Mouse (Mus musculus) forebrain, embryonic 11.5 days (tissue): Measurements from ENCODE around the gene Lpp. TPM values are rescaled to one million over a fixed set of nuclear protein-coding genes. Genes with fewer than 3 reads are reported as not detected.

Experiments
- ATAC-seq: fragments of 200-750 bp; cut with Nextera tagmentation; replicated peaks from 2 replicates; pipeline ENCODE4 v1.8.0; 2017; ENCODE audit warnings: moderate TSS enrichment; ENCODE audit not compliant: low FRiP score
- DNase-seq: peaks from one replicate; pipeline ENCODE4 v3.0.0-alpha.2; 2017; ENCODE audit warnings: low spot score
- H3K27ac ChIP-seq: fragments of 300-500 bp; sonication (generic); 2 replicates; pipeline ENCODE4 v1.5.1; 2014; ENCODE audit warnings: low read depth, low read length
- H3K27me3 ChIP-seq: fragments of 300-500 bp; sonication (generic); 2 replicates; pipeline ENCODE4 v1.6.1; 2014; ENCODE audit warnings: mild to moderate bottlenecking, low read length, mixed read lengths; ENCODE audit not compliant: control insufficient read depth, insufficient read depth
- H3K36me3 ChIP-seq: fragments of 300-500 bp; sonication (generic); 2 replicates; pipeline ENCODE4 v1.6.1; 2014; ENCODE audit warnings: mild to moderate bottlenecking, low read length, moderate library complexity, mixed read lengths; ENCODE audit not compliant: control insufficient read depth, insufficient read depth
- H3K4me1 ChIP-seq: fragments of 300-500 bp; sonication (generic); replicated peaks from 2 replicates; pipeline ENCODE4 v1.6.1; 2014; ENCODE audit warnings: low read length, mixed read lengths; ENCODE audit not compliant: control insufficient read depth, insufficient read depth
- H3K4me2 ChIP-seq: fragments of 300-500 bp; sonication (generic); 2 replicates; pipeline ENCODE4 v1.6.1; 2014; ENCODE audit warnings: low read depth, mild to moderate bottlenecking, low read length, moderate library complexity, mixed read lengths; ENCODE audit not compliant: severe bottlenecking
- H3K4me3 ChIP-seq: fragments of 300-500 bp; sonication (generic); 2 replicates; pipeline ENCODE4 v1.5.1; 2014; ENCODE audit warnings: low read depth, low read length
- H3K9ac ChIP-seq: fragments of 300-500 bp; sonication (generic); 2 replicates; pipeline ENCODE4 v1.6.1; 2014; ENCODE audit warnings: low read length
- H3K9me3 ChIP-seq: fragments of 300-500 bp; sonication (generic); 2 replicates; pipeline ENCODE4 v1.6.1; 2016; ENCODE audit warnings: low read length, mixed read lengths; ENCODE audit not compliant: control insufficient read depth
- WGBS: fragments of 180-500 bp; shearing (Covaris S2); extraction: QIAGEN DNeasy Blood & Tissue Kit; methylation state at CpG from one replicate; pipeline ENCODE4 v1.1.7; 2014; 5-methylcytosine and 5-hydroxymethylcytosine counted together
- polyA plus RNA-seq: library from polyadenylated mRNA; unstranded; fragments of >200 nt; fragmentation: Nextera tagmentation; extraction: Ambion mirVana; gene quantifications from 2 replicates; pipeline ENCODE4 v1.2.1, GENCODE M21; 2014

Gene Lpp
- polyA plus RNA-seq, 1 experiment from 2014 or later: 22.1 TPM

DNA sequence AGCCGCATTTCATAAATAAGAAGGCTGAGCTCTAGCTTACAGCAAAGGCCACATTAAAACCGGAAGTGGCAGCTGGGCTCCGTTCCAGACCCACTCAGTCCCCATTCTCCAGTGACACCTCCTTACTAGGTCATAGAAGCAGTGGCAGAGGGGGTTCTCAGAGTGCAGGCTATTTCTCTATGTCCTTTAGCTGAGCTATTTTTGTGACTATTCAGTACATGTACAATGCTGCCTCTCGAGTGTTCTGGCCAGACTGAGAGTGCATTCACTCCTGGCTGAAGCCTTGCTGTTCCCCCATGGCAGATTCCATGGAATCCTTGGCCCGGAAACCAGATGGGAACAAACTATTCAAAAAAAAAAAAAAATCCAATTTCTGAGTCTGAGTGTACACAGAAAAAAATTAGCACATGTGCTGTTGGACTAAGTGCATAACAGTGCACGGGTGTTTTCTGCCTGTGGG lies 94.5 kb downstream of the Lpp start:
- ATAC-seq: no peak

DNA sequence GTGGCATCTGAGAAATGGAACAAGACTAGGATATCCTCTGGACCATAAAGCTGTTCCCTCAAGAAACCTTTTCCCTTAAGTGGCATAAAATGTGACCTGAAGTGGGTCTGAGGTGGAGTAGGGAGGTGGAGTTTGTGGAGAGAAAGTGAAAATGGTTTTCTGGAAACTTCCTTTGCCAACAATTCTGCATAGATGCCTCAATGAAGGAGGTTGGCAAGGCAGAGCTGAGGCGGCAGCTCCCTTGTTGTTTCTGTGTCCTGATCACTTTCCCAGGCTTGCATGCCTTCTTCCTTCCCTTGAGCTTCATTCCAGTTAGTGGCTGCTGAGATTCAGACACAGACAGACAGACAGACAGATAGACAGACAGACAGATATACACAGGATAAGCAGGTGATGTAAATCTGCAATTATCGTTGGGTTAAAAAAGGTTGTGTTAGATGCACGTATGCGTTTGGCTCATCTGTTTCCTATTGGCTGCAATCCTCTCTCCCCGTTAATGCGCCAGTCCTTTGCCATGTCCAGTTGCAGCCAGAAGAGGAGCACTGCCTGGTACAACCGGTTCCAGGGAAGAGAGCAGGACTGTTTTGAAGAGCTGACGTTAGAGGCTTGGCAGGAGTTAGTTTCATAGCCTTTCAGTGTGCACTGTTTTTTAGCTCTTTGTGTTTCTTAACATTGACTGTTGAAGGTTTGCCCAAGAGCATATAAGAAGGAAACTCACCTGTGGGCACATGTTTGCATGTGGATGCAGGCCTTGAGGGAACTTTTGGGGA lies 96.4 kb downstream of the Lpp start:
- no peak overlapping the region for H3K4me3 ChIP-seq
- H3K36me3 ChIP-seq: no peaks in the 10 kb centered on the region
- peaks cover 5% of the 10 kb centered on the region; the same call in 1 of the 2 replicates for H3K4me1 ChIP-seq
- H3K27me3 ChIP-seq: no peaks in the 10 kb centered on the region
- H3K9me3 ChIP-seq: no peaks in the 10 kb centered on the region
- DNase-seq (no peak), ATAC-seq (no peak)
- WGBS: 81% methylated on average over 8 of the region's 8 CpGs
- H3K4me2 ChIP-seq: no peak overlapping the region
- H3K9ac ChIP-seq: no peak overlapping the region
- H3K27ac ChIP-seq: no peak overlapping the region

More for the DNA sequence above, 94.5 kb downstream of the Lpp start:
- no peak overlapping the region for H3K9ac ChIP-seq
- H3K36me3 ChIP-seq: no peaks in the 10 kb centered on the region
- no peaks in the 10 kb centered on the region for H3K27me3 ChIP-seq
- H3K4me2 ChIP-seq: no peak overlapping the region
- H3K4me3 ChIP-seq: no peak overlapping the region
- peaks cover 5% of the 10 kb centered on the region; the same call in 1 of the 2 replicates for H3K4me1 ChIP-seq
- no peaks in the 10 kb centered on the region for H3K9me3 ChIP-seq
- no peak for DNase-seq
- H3K27ac ChIP-seq: no peak overlapping the region
- WGBS: 59% methylated on average over 6 of the region's 6 CpGs

DNA sequence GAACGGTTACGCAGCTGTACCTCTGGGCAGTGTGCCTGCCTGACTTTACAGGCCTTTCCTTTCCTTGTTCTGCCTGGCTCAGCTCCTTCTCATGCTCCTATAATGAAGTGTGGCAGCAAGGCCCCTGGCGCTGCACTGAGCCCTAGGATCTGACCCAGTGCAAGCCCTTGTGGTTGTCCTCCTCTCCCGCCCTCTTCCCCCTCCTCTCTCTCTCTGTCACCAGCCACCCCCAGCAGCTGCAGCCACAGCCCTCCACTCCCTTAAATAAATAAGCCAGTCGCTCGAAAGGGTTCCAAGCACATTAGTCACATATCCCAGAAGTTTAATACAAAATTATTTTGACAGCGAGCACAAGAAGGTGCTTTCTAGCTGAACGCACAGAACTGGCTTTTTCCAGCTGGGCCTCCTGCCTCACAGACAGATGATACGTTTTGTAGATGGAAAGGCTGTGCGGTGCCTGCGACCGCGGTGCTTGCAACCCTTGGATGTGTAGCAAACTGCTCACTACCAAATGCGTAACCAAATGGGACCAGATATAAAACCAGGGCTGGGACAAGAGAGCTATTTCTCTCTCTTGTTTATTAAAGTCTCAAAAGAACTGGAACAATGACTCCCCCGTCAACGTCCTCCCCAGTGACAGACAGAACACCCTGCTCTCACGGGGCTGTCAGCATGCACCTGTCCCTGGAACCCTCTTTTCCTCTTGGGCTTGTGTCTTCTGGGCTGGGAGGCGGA lies 97.6 kb downstream of the Lpp start:
- H3K9me3 ChIP-seq: no peaks in the 10 kb centered on the region
- 66% methylated on average over 18 of the region's 18 CpGs for WGBS
- H3K4me3 ChIP-seq: no peak overlapping the region
- H3K4me2 ChIP-seq: no peak overlapping the region
- no peaks in the 10 kb centered on the region for H3K27me3 ChIP-seq
- H3K36me3 ChIP-seq: no peaks in the 10 kb centered on the region
- no peak overlapping the region for H3K27ac ChIP-seq
- DNase-seq (no peak), ATAC-seq (no peak)
- H3K4me1 ChIP-seq: peaks cover 5% of the 10 kb centered on the region; the same call in 1 of the 2 replicates
- no peak overlapping the region for H3K9ac ChIP-seq

DNA sequence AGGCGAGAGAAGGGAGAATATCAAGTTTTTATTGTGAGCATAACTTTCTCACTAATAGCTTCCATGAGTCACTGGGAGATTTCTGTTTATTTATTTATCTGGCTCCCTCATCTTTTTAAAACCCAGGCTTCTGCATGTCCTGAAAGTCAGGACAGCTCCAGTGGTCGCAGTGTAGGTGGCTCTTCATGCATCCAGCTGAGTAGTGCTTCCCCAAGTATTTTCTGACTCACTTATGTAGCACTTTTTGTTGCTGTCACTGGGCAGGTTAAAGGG lies 98.1 kb downstream of the Lpp start:
- H3K9me3 ChIP-seq: no peaks in the 10 kb centered on the region
- H3K9ac ChIP-seq: no peak overlapping the region
- no peaks in the 10 kb centered on the region for H3K27me3 ChIP-seq
- H3K4me3 ChIP-seq: no peak overlapping the region
- DNase-seq: no peak
- no peak for ATAC-seq
- no peak overlapping the region for H3K4me2 ChIP-seq
- H3K27ac ChIP-seq: no peak overlapping the region
- WGBS: 87% methylated on average over 2 of the region's 2 CpGs
- peaks cover 5% of the 10 kb centered on the region; the same call in 1 of the 2 replicates for H3K4me1 ChIP-seq
- no peaks in the 10 kb centered on the region for H3K36me3 ChIP-seq

DNA sequence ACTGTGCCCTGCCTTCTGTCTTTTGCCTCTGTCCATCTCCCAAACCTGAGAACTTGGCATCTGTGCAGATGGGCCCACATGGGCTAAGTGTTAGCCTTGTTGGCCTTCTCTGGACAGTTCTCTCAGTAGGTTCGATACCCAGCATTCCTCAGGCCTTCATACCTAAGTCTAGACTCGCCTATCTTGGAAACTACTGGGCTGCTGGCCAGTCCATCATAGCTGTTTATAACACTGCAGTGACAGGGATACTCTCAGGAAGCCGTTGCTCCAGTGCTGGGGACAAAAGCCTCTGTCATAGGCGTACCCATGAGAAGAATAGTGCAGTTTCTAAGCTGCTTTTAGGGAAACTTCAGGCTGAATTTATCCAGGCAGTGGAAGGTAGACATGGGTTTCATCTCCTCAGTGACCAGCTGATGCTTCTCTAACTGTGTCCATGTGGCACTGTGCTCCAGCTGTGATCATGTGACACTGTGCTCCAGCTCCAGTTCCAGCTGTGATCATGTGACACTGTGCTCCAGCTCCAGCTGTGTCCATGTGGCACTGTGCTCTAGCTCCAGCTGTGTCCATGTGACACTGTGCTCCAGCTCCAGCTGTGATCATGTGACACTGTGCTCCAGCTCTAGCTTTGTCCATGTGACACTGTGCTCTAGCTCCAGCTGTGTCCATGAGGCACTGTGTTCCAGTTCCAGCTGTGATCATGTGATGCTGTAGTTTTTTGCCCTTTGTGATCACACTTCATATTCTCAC lies 99.1 kb downstream of the Lpp start:
- H3K4me1 ChIP-seq: peaks cover 5% of the 10 kb centered on the region; the same call in 1 of the 2 replicates
- H3K9ac ChIP-seq: no peak overlapping the region
- no peaks in the 10 kb centered on the region for H3K9me3 ChIP-seq
- no peak overlapping the region for H3K4me2 ChIP-seq
- no peak overlapping the region for H3K27ac ChIP-seq
- no peaks in the 10 kb centered on the region for H3K27me3 ChIP-seq
- no peaks in the 10 kb centered on the region for H3K36me3 ChIP-seq
- H3K4me3 ChIP-seq: no peak overlapping the region
- DNase-seq (no peak), ATAC-seq (no peak; the same call in 1 of the 2 replicates)
- 83% methylated on average over 4 of the region's 4 CpGs for WGBS

DNA sequence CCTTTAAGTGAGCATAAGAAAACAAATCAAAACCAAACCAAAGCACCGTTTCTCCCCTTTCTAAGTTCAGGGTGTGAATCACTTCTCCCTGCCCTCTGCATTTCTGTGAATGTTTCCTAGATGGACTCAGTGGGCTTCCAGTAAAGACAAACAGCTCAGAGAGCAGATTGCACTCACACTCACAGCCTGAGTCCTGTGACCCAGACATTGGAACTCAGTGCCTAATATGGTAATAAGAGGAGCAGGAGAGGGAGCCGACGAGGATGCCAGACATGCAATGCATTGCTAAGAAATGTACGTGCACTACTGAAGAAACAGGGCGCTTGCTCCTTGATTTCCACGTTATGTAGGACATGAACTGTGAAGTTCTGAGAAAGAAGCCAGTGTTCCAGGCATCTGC lies 101.2 kb downstream of the Lpp start:
- H3K4me1 ChIP-seq: peaks cover 5% of the 10 kb centered on the region; the same call in 1 of the 2 replicates
- DNase-seq: no peak
- no peak for ATAC-seq
- H3K27ac ChIP-seq: no peak overlapping the region
- H3K4me2 ChIP-seq: no peak overlapping the region
- no peak overlapping the region for H3K4me3 ChIP-seq
- no peaks in the 10 kb centered on the region for H3K9me3 ChIP-seq
- WGBS: 63% methylated on average over 6 of the region's 6 CpGs
- no peaks in the 10 kb centered on the region for H3K36me3 ChIP-seq
- H3K27me3 ChIP-seq: no peaks in the 10 kb centered on the region
- H3K9ac ChIP-seq: no peak overlapping the region

DNA sequence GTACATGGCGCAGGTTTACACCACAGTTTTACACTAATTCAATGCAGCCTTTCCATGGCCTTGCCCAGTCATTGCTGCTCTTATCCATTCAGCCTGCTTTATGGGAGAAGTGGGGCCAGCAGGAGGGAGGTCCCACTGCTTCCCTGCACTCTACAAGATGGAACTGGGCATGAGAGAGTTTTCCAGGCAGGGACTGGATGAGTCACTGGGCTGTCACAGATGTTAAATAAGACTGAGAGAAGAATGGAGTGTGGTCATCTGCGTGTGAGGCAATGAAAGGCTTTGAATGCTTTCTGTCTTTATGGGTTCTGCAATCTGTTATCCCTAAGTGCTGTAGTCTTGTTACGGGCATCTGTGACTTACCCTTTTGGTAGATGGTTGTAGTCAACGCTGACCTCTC lies 102.2 kb downstream of the Lpp start:
- no peak for DNase-seq
- Histone ChIP-seq H3K4me3 (no peak overlapping the region), H3K9me3 (no peaks in the 10 kb centered on the region), H3K36me3 (no peaks in the 10 kb centered on the region), H3K4me1 (peaks cover 5% of the 10 kb centered on the region; the same call in 1 of the 2 replicates), H3K4me2 (no peak overlapping the region), H3K27ac (no peak overlapping the region), H3K27me3 (no peaks in the 10 kb centered on the region), H3K9ac (no peak overlapping the region)
- WGBS: 88% methylated on average over 4 of the region's 4 CpGs
- no peak for ATAC-seq

DNA sequence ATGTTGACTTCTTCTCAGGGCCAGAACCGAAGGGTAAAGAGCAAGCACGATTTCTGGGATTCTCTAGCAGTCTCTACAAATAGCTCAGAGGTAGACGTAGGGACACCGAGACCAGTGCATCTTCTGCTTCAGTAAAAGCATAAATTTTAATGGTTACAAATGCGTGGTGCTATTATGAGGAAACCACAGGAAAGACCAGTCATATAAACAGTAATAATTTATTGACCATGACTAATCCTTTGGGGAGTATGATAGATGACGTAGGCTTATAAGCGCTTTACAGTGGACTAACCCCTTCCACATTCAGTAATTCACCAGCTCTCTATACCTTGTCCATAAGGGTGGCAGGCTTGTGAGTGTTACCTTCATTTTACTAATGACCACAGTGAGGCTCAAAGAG lies 103.3 kb downstream of the Lpp start:
- no peak overlapping the region for H3K9ac ChIP-seq
- no peak overlapping the region for H3K27ac ChIP-seq
- DNase-seq: no peak
- no peaks in the 10 kb centered on the region for H3K9me3 ChIP-seq
- H3K4me2 ChIP-seq: no peak overlapping the region
- no peaks in the 10 kb centered on the region for H3K27me3 ChIP-seq
- 95% methylated on average over 7 of the region's 7 CpGs for WGBS
- no peaks in the 10 kb centered on the region for H3K4me1 ChIP-seq
- no peaks in the 10 kb centered on the region for H3K36me3 ChIP-seq
- H3K4me3 ChIP-seq: no peak overlapping the region
- ATAC-seq: no peak
